Mouse (Mus musculus): ENCODE measurements at regions not wholly inside any gene's neighbourhood (a gene's known extent, or its start where the extent isn't known, plus 50 kb on each side); places are given as distances from the start of the nearest gene placed in this dataset.

GRCm38 (mm10) chr2:10966891-10967290 is 205.0 kb upstream of the Prkcq start:
- no peak overlapping the region for H3K4me3 ChIP-seq (ENCODE audit: insufficient read depth, low read length)
- TF ChIP-seq POLR2A (IDR thresholded peaks at IDR 0.05; ENCODE audit: extremely low read depth, insufficient read depth, low read length) (no peak), CTCF (IDR thresholded peaks at IDR 0.05; ENCODE audit: extremely low read depth, insufficient read depth, low read length) (no peak)
- no peaks in the 10 kb centered on the region for H3K4me1 ChIP-seq (ENCODE audit: control insufficient read depth, insufficient read depth, low read length)
- no peak overlapping the region for H3K27ac ChIP-seq (ENCODE audit: insufficient read depth, low read length)

GRCm38 (mm10) chr2:10969111-10969689 is 202.7 kb upstream of the Prkcq start:
- Histone ChIP-seq H3K4me1 (ENCODE audit: control insufficient read depth, insufficient read depth, low read length) (no peaks in the 10 kb centered on the region), H3K27ac (ENCODE audit: insufficient read depth, low read length) (no peak overlapping the region), H3K4me3 (ENCODE audit: insufficient read depth, low read length) (no peak overlapping the region)
- TF ChIP-seq POLR2A (IDR thresholded peaks at IDR 0.05; ENCODE audit: extremely low read depth, insufficient read depth, low read length) = no peak
- no peak for TF ChIP-seq CTCF (IDR thresholded peaks at IDR 0.05; ENCODE audit: extremely low read depth, insufficient read depth, low read length)

GRCm38 (mm10) chr2:10972051-10972450 is 199.9 kb upstream of the Prkcq start:
- H3K4me3 ChIP-seq (ENCODE audit: insufficient read depth, low read length) = no peak overlapping the region
- TF ChIP-seq POLR2A (IDR thresholded peaks at IDR 0.05; ENCODE audit: extremely low read depth, insufficient read depth, low read length) (no peak), CTCF (IDR thresholded peaks at IDR 0.05; ENCODE audit: extremely low read depth, insufficient read depth, low read length) (no peak)
- no peak overlapping the region for H3K27ac ChIP-seq (ENCODE audit: insufficient read depth, low read length)
- H3K4me1 ChIP-seq (ENCODE audit: control insufficient read depth, insufficient read depth, low read length) = no peaks in the 10 kb centered on the region

GRCm38 (mm10) chr2:10978772-10979171 is 193.1 kb upstream of the Prkcq start:
- Histone ChIP-seq H3K4me1 (ENCODE audit: control insufficient read depth, insufficient read depth, low read length) (no peaks in the 10 kb centered on the region), H3K4me3 (ENCODE audit: insufficient read depth, low read length) (no peak overlapping the region), H3K27ac (ENCODE audit: insufficient read depth, low read length) (no peak overlapping the region)
- no peak for TF ChIP-seq POLR2A (IDR thresholded peaks at IDR 0.05; ENCODE audit: extremely low read depth, insufficient read depth, low read length)
- no peak for TF ChIP-seq CTCF (IDR thresholded peaks at IDR 0.05; ENCODE audit: extremely low read depth, insufficient read depth, low read length)

- no peak for TF ChIP-seq POLR2A (IDR thresholded peaks at IDR 0.05; ENCODE audit: extremely low read depth, insufficient read depth, low read length)
- no peak for TF ChIP-seq CTCF (IDR thresholded peaks at IDR 0.05; ENCODE audit: extremely low read depth, insufficient read depth, low read length)
- peaks cover 2% of the 10 kb centered on the region; the same call in 1 of the 2 replicates for H3K4me1 ChIP-seq (ENCODE audit: control insufficient read depth, insufficient read depth, low read length)
- no peak overlapping the region for H3K4me3 ChIP-seq (ENCODE audit: insufficient read depth, low read length)
- no peak overlapping the region for H3K27ac ChIP-seq (ENCODE audit: insufficient read depth, low read length)
These were observed 185.8 kb upstream of the Prkcq start for GRCm38 (mm10) chr2:10986101-10986500.

GRCm38 (mm10) chr2:10990043-10990728 is 181.7 kb upstream of the Prkcq start:
- Histone ChIP-seq H3K4me1 (ENCODE audit: control insufficient read depth, insufficient read depth, low read length) (peaks cover 2% of the 10 kb centered on the region; the same call in 1 of the 2 replicates), H3K4me3 (ENCODE audit: insufficient read depth, low read length) (no peak overlapping the region), H3K27ac (ENCODE audit: insufficient read depth, low read length) (no peak overlapping the region)
- TF ChIP-seq CTCF (IDR thresholded peaks at IDR 0.05; ENCODE audit: extremely low read depth, insufficient read depth, low read length) = no peak
- no peak for TF ChIP-seq POLR2A (IDR thresholded peaks at IDR 0.05; ENCODE audit: extremely low read depth, insufficient read depth, low read length)

- H3K4me3 ChIP-seq (ENCODE audit: insufficient read depth, low read length) = no peak overlapping the region
- no peak for TF ChIP-seq CTCF (IDR thresholded peaks at IDR 0.05; ENCODE audit: extremely low read depth, insufficient read depth, low read length)
- TF ChIP-seq POLR2A (IDR thresholded peaks at IDR 0.05; ENCODE audit: extremely low read depth, insufficient read depth, low read length) = no peak
- H3K27ac ChIP-seq (ENCODE audit: insufficient read depth, low read length) = no peak overlapping the region
- H3K4me1 ChIP-seq (ENCODE audit: control insufficient read depth, insufficient read depth, low read length) = no peaks in the 10 kb centered on the region
These were observed 173.1 kb upstream of the Prkcq start for GRCm38 (mm10) chr2:10998798-10999197.

GRCm38 (mm10) chr2:10999217-10999618 is 172.7 kb upstream of the Prkcq start:
- Histone ChIP-seq H3K27ac (ENCODE audit: insufficient read depth, low read length) (no peak overlapping the region), H3K4me3 (ENCODE audit: insufficient read depth, low read length) (no peak overlapping the region), H3K4me1 (ENCODE audit: control insufficient read depth, insufficient read depth, low read length) (no peaks in the 10 kb centered on the region)
- no peak for TF ChIP-seq CTCF (IDR thresholded peaks at IDR 0.05; ENCODE audit: extremely low read depth, insufficient read depth, low read length)
- no peak for TF ChIP-seq POLR2A (IDR thresholded peaks at IDR 0.05; ENCODE audit: extremely low read depth, insufficient read depth, low read length)

- H3K27ac ChIP-seq (ENCODE audit: insufficient read depth, low read length) = no peak overlapping the region
- H3K4me3 ChIP-seq (ENCODE audit: insufficient read depth, low read length) = no peak overlapping the region
- H3K4me1 ChIP-seq (ENCODE audit: control insufficient read depth, insufficient read depth, low read length) = no peaks in the 10 kb centered on the region
- no peak for TF ChIP-seq CTCF (IDR thresholded peaks at IDR 0.05; ENCODE audit: extremely low read depth, insufficient read depth, low read length)
- TF ChIP-seq POLR2A (IDR thresholded peaks at IDR 0.05; ENCODE audit: extremely low read depth, insufficient read depth, low read length) = no peak
These were observed 166.1 kb upstream of the Prkcq start for GRCm38 (mm10) chr2:11005806-11006205.

All from cortical plate, adult 2 months (tissue).